Mouse (Mus musculus): Measurements from ENCODE around the gene Adra1b. TPM values are rescaled to one million over a fixed set of nuclear protein-coding genes. Genes with fewer than 3 reads are reported as not detected.

Gene Adra1b
- polyA plus RNA-seq, 1 experiment from 2014 or later: 2.4 TPM

DNA sequence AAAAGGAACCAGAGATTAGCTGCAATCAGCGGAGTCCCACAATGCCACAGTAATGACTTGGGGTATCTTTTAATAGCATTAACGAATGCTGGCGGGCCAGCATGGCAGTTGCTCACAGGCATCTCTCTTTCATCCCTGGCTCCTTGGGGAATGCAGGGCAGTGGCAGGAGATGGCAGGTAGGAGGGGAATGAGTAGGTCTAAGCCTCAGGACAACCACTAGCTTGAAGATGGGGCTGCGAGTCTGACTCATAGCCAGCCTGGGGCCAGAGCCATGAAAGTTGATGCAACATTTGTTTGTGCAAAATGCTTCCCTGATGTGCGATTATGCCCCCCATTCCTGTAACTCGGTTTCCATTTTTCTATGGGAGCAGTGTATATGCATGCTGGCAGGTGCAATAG lies 25.2 kb upstream of the Adra1b start:
- Histone ChIP-seq H3K4me3 (no peak overlapping the region), H3K36me3 (no peaks in the 10 kb centered on the region), H3K27ac (no peak overlapping the region), H3K9ac (no peak overlapping the region), H3K4me2 (no peak overlapping the region), H3K4me1 (no peaks in the 10 kb centered on the region), H3K27me3 (replicated peaks) (no peaks in the 10 kb centered on the region), H3K9me3 (replicated peaks) (no peaks in the 10 kb centered on the region)
- WGBS (ENCODE audit: insufficient replicate concordance): 48% methylated on average over 6 of the region's 6 CpGs
- ATAC-seq: no peak

- H3K27me3 ChIP-seq (replicated peaks): no peaks in the 10 kb centered on the region
- no peaks in the 10 kb centered on the region for H3K4me1 ChIP-seq
- H3K4me3 ChIP-seq: no peak overlapping the region
- WGBS (ENCODE audit: insufficient replicate concordance): 38% methylated on average over 6 of the region's 6 CpGs
- no peaks in the 10 kb centered on the region for H3K9me3 ChIP-seq (replicated peaks)
- H3K4me2 ChIP-seq: no peak overlapping the region
- no peak for ATAC-seq
- H3K27ac ChIP-seq: no peak overlapping the region
- no peaks in the 10 kb centered on the region for H3K36me3 ChIP-seq
- H3K9ac ChIP-seq: no peak overlapping the region
Observed at GRCm38 (mm10) chr11:43925584-43925983, 24.6 kb upstream of the Adra1b start.

GRCm38 (mm10) chr11:43921701-43922100 lies 20.7 kb upstream of the Adra1b start:
- WGBS (ENCODE audit: insufficient replicate concordance): 59% methylated on average over 2 of the region's 2 CpGs
- no peaks in the 10 kb centered on the region for H3K4me1 ChIP-seq

DNA sequence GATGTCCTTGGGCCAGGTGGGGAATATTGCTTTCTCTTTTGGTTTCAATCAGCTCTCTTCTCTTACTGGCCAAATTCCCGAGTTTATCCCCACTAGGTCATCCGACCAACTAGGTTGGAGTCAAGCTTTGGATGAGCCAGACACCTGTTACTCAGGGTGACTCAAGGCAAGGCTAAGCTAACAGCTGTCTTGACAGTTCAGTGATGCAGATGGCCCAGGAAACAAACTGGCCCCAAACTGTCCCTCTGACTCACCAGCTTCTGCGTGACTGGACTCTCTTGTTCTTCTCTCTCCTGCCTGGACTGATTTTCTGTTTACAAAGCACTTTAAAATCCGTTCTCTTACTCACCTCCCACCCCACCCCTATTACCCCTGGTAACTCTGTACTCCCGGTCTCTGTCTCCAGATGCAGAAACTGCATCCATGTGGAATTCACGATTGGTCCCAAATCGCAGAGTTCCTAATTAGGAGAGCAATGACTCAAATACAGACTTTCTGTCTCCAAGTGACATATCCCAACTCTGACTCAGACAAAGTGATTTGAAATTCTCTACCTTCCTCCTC lies 18.6 kb upstream of the Adra1b start:
- H3K27me3 ChIP-seq (replicated peaks): no peaks in the 10 kb centered on the region

More at GRCm38 (mm10) chr11:43921701-43922100, 20.7 kb upstream of the Adra1b start:
- no peaks in the 10 kb centered on the region for H3K36me3 ChIP-seq
- no peaks in the 10 kb centered on the region for H3K9me3 ChIP-seq (replicated peaks)
- H3K4me3 ChIP-seq: no peak overlapping the region
- ATAC-seq: no peak
- no peak overlapping the region for H3K27ac ChIP-seq
- no peak overlapping the region for H3K4me2 ChIP-seq
- H3K9ac ChIP-seq: no peak overlapping the region
- no peaks in the 10 kb centered on the region for H3K27me3 ChIP-seq (replicated peaks)

GRCm38 (mm10) chr11:43914552-43915447 lies 13.8 kb upstream of the Adra1b start:
- no peak overlapping the region for H3K4me2 ChIP-seq
- no peak for ATAC-seq
- 62% methylated on average over 12 of the region's 12 CpGs for WGBS (ENCODE audit: insufficient replicate concordance)

More for the DNA sequence above, 18.6 kb upstream of the Adra1b start:
- H3K4me3 ChIP-seq: no peak overlapping the region
- 67% methylated on average over 7 of the region's 7 CpGs for WGBS (ENCODE audit: insufficient replicate concordance)
- H3K4me2 ChIP-seq: no peak overlapping the region
- ATAC-seq: no peak
- H3K9me3 ChIP-seq (replicated peaks): no peaks in the 10 kb centered on the region
- no peaks in the 10 kb centered on the region for H3K4me1 ChIP-seq
- H3K27ac ChIP-seq: no peak overlapping the region
- H3K9ac ChIP-seq: no peak overlapping the region
- H3K36me3 ChIP-seq: no peaks in the 10 kb centered on the region

DNA sequence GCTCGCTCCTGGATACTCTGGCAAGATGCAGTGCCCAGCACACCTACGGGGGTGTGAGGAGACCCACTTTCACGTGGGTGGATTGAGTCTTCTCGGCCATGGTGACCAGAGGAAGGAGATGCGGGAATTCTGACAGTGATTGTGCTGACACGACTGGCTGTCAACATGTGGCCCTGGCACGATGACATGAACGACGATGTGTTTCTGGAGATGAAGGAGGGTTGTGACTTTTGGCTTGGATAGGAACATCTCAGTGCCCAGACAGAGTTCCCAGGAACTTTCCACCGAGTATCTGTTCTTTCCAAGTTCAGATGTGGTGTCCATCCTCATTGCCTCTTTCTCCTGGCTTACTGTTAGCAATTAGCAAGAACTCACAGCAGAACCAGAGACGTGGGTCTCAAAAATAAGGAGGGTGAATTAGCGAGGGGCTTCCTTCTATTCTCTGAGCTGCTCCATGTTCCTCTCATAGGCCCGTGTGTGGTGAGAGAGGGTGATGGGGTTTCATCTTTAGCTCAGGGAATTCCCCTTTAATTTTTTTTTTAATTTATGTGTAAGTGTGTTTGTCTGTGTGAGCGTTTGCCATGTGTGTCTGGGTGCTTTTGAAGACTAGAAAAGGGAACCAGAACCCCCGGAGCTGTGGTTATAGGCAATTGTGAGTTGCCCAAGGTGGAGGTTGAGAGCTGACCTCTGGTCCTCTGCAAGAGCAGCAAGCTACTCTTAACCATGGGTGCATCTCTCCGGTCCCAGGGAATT lies 11.3 kb upstream of the Adra1b start:
- Histone ChIP-seq H3K27ac (no peak overlapping the region), H3K4me2 (no peak overlapping the region), H3K4me3 (no peak overlapping the region), H3K9ac (no peak overlapping the region), H3K9me3 (replicated peaks) (no peaks in the 10 kb centered on the region), H3K27me3 (replicated peaks) (no peaks in the 10 kb centered on the region), H3K4me1 (no peaks in the 10 kb centered on the region), H3K36me3 (no peaks in the 10 kb centered on the region)
- 70% methylated on average over 16 of the region's 16 CpGs for WGBS (ENCODE audit: insufficient replicate concordance)
- no peak for ATAC-seq

More at GRCm38 (mm10) chr11:43914552-43915447, 13.8 kb upstream of the Adra1b start:
- no peak overlapping the region for H3K27ac ChIP-seq
- no peaks in the 10 kb centered on the region for H3K9me3 ChIP-seq (replicated peaks)
- no peak overlapping the region for H3K9ac ChIP-seq
- H3K27me3 ChIP-seq (replicated peaks): no peaks in the 10 kb centered on the region
- H3K36me3 ChIP-seq: no peaks in the 10 kb centered on the region
- no peak overlapping the region for H3K4me3 ChIP-seq
- no peaks in the 10 kb centered on the region for H3K4me1 ChIP-seq

- 76% methylated on average over 6 of the region's 6 CpGs for WGBS (ENCODE audit: insufficient replicate concordance)
- no peaks in the 10 kb centered on the region for H3K9me3 ChIP-seq (replicated peaks)
- no peaks in the 10 kb centered on the region for H3K36me3 ChIP-seq
- H3K27me3 ChIP-seq (replicated peaks): no peaks in the 10 kb centered on the region
- H3K9ac ChIP-seq: no peak overlapping the region
- ATAC-seq: no peak
- H3K4me2 ChIP-seq: no peak overlapping the region
- H3K27ac ChIP-seq: no peak overlapping the region
- no peak overlapping the region for H3K4me3 ChIP-seq
- H3K4me1 ChIP-seq: no peaks in the 10 kb centered on the region
Observed at GRCm38 (mm10) chr11:43911646-43912045, 10.6 kb upstream of the Adra1b start.

GRCm38 (mm10) chr11:43903351-43903750 lies 2.3 kb upstream of the Adra1b start:
- WGBS (ENCODE audit: insufficient replicate concordance): 61% methylated on average over 10 of the region's 10 CpGs
- Histone ChIP-seq H3K4me1 (no peaks in the 10 kb centered on the region), H3K27ac (no peak overlapping the region), H3K27me3 (replicated peaks) (no peaks in the 10 kb centered on the region), H3K4me3 (no peak overlapping the region), H3K4me2 (no peak overlapping the region), H3K36me3 (no peaks in the 10 kb centered on the region), H3K9ac (no peak overlapping the region), H3K9me3 (replicated peaks) (no peaks in the 10 kb centered on the region)
- no peak for ATAC-seq

- Histone ChIP-seq H3K9ac (no peak overlapping the region), H3K4me1 (no peaks in the 10 kb centered on the region), H3K9me3 (replicated peaks) (no peaks in the 10 kb centered on the region), H3K4me3 (no peak overlapping the region), H3K4me2 (no peak overlapping the region), H3K27ac (no peak overlapping the region), H3K27me3 (replicated peaks) (no peaks in the 10 kb centered on the region), H3K36me3 (no peaks in the 10 kb centered on the region)
- ATAC-seq: no peak
- 68% methylated on average over 2 of the region's 2 CpGs for WGBS (ENCODE audit: insufficient replicate concordance)
Observed at GRCm38 (mm10) chr11:43899696-43900095, 1.3 kb downstream of the Adra1b start.

DNA sequence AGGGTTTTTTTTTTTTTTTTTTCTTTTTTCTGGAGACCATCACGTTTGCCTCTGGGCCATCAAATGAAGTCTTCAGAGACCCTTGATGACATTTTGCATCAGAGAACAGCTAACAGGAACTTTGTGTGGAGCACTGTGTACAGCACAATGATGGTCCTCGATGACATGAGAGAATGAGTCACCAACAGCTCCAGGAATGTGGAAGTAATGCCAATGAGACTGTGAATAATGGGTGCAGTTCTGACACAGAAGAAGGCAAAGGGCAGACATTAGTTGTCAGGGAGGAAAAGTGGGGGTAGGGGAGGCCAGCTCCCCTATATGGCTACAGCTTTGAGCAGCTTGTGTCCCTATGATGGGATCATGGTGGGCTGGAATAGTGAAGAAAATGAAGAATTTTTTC lies 5.7 kb downstream of the Adra1b start:
- no peak for ATAC-seq
- no peaks in the 10 kb centered on the region for H3K36me3 ChIP-seq
- no peaks in the 10 kb centered on the region for H3K4me1 ChIP-seq
- no peak overlapping the region for H3K4me3 ChIP-seq
- H3K4me2 ChIP-seq: no peak overlapping the region
- no peaks in the 10 kb centered on the region for H3K9me3 ChIP-seq (replicated peaks)
- no peak overlapping the region for H3K9ac ChIP-seq
- H3K27ac ChIP-seq: no peak overlapping the region
- WGBS (ENCODE audit: insufficient replicate concordance): 36% methylated on average over 2 of the region's 2 CpGs
- no peaks in the 10 kb centered on the region for H3K27me3 ChIP-seq (replicated peaks)

- Histone ChIP-seq H3K9me3 (replicated peaks) (no peaks in the 10 kb centered on the region), H3K27ac (no peak overlapping the region), H3K4me2 (no peak overlapping the region), H3K27me3 (replicated peaks) (no peaks in the 10 kb centered on the region), H3K9ac (no peak overlapping the region), H3K36me3 (no peaks in the 10 kb centered on the region), H3K4me3 (no peak overlapping the region), H3K4me1 (no peaks in the 10 kb centered on the region)
- WGBS (ENCODE audit: insufficient replicate concordance): 61% methylated on average over 4 of the region's 4 CpGs
- ATAC-seq: no peak
Observed at GRCm38 (mm10) chr11:43892546-43892945, 8.5 kb downstream of the Adra1b start.

- Histone ChIP-seq H3K36me3 (no peaks in the 10 kb centered on the region), H3K9me3 (replicated peaks) (no peaks in the 10 kb centered on the region), H3K4me1 (no peaks in the 10 kb centered on the region), H3K27ac (no peak overlapping the region), H3K27me3 (replicated peaks) (no peaks in the 10 kb centered on the region), H3K4me3 (no peak overlapping the region), H3K4me2 (no peak overlapping the region), H3K9ac (no peak overlapping the region)
- 60% methylated on average over 3 of the region's 3 CpGs for WGBS (ENCODE audit: insufficient replicate concordance)
- ATAC-seq: peak; percentile 72
Observed at GRCm38 (mm10) chr11:43891457-43891856, 9.6 kb downstream of the Adra1b start.

All from liver, embryonic 12.5 days (tissue).